Mouse (Mus musculus): ENCODE measurements at regions not wholly inside any gene's neighbourhood (a gene's known extent, or its start where the extent isn't known, plus 50 kb on each side); places are given as distances from the start of the nearest gene placed in this dataset.

- TF ChIP-seq CTCF (IDR thresholded peaks at IDR 0.05; ENCODE audit: low read depth, low read length) (no peak), GATA1 (IDR thresholded peaks at IDR 0.05; ENCODE audit: borderline replicate concordance, low read length) (no peak), POLR2AphosphoS5 (IDR thresholded peaks at IDR 0.05; ENCODE audit: insufficient replicate concordance, low read depth, low read length) (no peak), TAL1 (conservative IDR thresholded peaks at IDR 0.05; ENCODE audit: low read depth, low read length) (no peak), GATA2 (IDR thresholded peaks at IDR 0.05; ENCODE audit: borderline replicate concordance, low read depth, low read length) (no peak)
These were observed 599.6 kb upstream of the Fam19a5 start for GRCm38 (mm10) chr15:86944529-86944928.
